Mouse (Mus musculus) limb, embryonic 12.5 days (tissue): Measurements from ENCODE around the gene Oas1c. TPM values are rescaled to one million over a fixed set of nuclear protein-coding genes. Genes with fewer than 3 reads are reported as not detected.

Source experiments
- ATAC-seq: fragments of 200-750 bp; cut with Nextera tagmentation; 2 replicates; pipeline ENCODE4 v1.8.0; 2017; ENCODE audit warnings: low read depth, moderate TSS enrichment; ENCODE audit not compliant: insufficient number of reproducible peaks, insufficient read depth, low FRiP score, low TSS enrichment
- H3K27ac ChIP-seq: fragments of 300-500 bp; sonication (generic); 2 replicates; pipeline ENCODE4 v1.5.1; 2016; ENCODE audit warnings: mild to moderate bottlenecking, moderate library complexity
- H3K27me3 ChIP-seq: fragments of 300-500 bp; sonication (generic); 2 replicates; pipeline ENCODE4 v1.6.1; 2016; ENCODE audit warnings: mild to moderate bottlenecking, moderate library complexity
- H3K36me3 ChIP-seq: fragments of 300-500 bp; sonication (generic); 2 replicates; pipeline ENCODE4 v1.6.1; 2016; ENCODE audit warnings: mild to moderate bottlenecking, moderate library complexity
- H3K4me1 ChIP-seq: fragments of 300-500 bp; sonication (generic); replicated peaks from 2 replicates; pipeline ENCODE4 v1.6.1; 2016
- H3K4me2 ChIP-seq: fragments of 300-500 bp; sonication (generic); 2 replicates; pipeline ENCODE4 v1.6.1; 2016; ENCODE audit warnings: mild to moderate bottlenecking, moderate library complexity
- H3K4me3 ChIP-seq: fragments of 300-500 bp; sonication (generic); replicated peaks from 2 replicates; pipeline ENCODE4 v1.5.1; 2016; ENCODE audit warnings: mild to moderate bottlenecking
- H3K9ac ChIP-seq: fragments of 300-500 bp; sonication (generic); replicated peaks from 2 replicates; pipeline ENCODE4 v1.6.1; 2016; ENCODE audit warnings: mild to moderate bottlenecking, moderate library complexity
- H3K9me3 ChIP-seq: fragments of 300-500 bp; sonication (generic); 2 replicates; pipeline ENCODE4 v1.6.1; 2016; ENCODE audit warnings: mild to moderate bottlenecking, moderate library complexity
- WGBS: fragments of 180-500 bp; shearing (Covaris S2); methylation state at CpG from one replicate; pipeline ENCODE4 v1.1.7; 2016; 5-methylcytosine and 5-hydroxymethylcytosine counted together
- polyA plus RNA-seq: library from polyadenylated mRNA; unstranded; fragments of >200 nt; fragmentation: Nextera tagmentation; extraction: Ambion mirVana; gene quantifications from 2 replicates; pipeline ENCODE4 v1.2.1, GENCODE M21; 2016

Oas1c gene
- polyA plus RNA-seq, 1 experiment from 2014 or later = 0.51 TPM

DNA sequence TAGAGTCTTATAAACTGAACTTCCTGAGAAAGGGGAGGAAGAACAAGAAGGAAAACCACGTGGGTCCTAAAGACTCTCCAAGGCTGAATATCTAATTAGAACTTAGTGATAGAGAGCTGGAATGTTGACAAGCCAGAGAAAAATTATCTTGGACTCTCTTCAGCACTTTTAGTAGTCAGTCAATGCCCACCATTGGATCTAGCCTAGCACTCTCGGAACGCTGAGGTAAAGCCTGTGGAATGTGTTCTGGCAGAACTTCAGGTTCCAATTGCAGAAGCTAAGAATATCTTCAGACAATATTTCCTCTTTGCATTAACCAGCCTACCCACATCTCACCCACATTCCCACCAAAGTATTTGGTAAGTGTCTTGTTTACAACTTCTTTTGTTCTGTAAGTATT is 32.4 kb downstream of the Oas1c start:
- WGBS = 54% methylated on average over 3 of the region's 3 CpGs
- no peak overlapping the region for H3K27ac ChIP-seq
- no peaks in the 10 kb centered on the region for H3K36me3 ChIP-seq
- no peak for ATAC-seq
- H3K4me3 ChIP-seq = no peak overlapping the region
- no peaks in the 10 kb centered on the region; the same call in 1 of the 2 replicates for H3K4me1 ChIP-seq
- no peaks in the 10 kb centered on the region for H3K9me3 ChIP-seq
- no peak overlapping the region for H3K4me2 ChIP-seq
- H3K9ac ChIP-seq = no peak overlapping the region
- H3K27me3 ChIP-seq = no peaks in the 10 kb centered on the region

DNA sequence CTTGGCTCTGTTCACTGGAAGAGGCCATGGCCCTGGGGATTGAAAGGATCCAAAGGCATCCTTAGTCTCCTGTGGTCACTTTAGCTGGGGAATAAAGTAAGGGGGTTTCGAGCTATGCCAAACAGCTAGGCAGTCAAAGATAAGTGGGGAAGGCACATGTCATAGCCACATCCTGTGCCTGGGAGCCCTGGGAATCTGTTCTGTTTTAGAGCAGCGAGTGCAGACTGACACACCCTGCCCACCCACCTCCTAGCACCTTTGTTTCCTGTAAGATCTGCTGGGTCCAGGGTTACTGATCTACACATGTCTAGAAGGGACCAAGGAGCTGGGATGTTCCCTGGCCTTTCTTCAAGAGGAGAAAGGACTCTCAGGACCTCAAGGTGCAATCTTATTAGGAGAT is 33.4 kb downstream of the Oas1c start:
- Histone ChIP-seq H3K27me3 (no peaks in the 10 kb centered on the region), H3K4me2 (no peak overlapping the region), H3K9ac (no peak overlapping the region), H3K4me3 (no peak overlapping the region), H3K4me1 (no peaks in the 10 kb centered on the region; the same call in 1 of the 2 replicates), H3K27ac (no peak overlapping the region), H3K36me3 (no peaks in the 10 kb centered on the region), H3K9me3 (no peaks in the 10 kb centered on the region)
- ATAC-seq = no peak
- 70% methylated on average over 2 of the region's 2 CpGs for WGBS

DNA sequence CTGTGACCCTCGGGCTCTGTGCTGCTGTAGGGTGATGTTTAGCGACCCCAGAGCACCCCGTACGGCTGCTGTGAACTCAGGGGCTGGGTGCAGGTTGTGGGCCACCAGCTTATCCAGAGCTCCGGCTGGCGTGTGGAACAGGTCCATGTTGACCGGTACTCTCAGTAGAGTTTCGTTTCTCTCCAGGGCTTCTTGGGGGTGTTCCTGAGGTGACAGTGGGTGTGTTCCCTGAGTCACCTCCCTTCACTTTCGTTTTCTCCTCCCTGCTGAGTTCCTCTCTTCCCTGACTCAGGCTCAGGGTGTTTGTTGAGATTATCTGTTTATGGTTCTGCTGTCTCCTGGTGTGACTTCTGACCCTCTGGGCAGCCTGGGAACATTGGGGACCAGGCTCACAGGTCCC is 34.8 kb downstream of the Oas1c start, which contains the start of gene Oas3:
TSS of gene Oas3 (minus strand) at position 184 of the 400 bp plus-strand sequence.
- ATAC-seq = no peak
- Histone ChIP-seq H3K36me3 (no peaks in the 10 kb centered on the region), H3K27me3 (no peaks in the 10 kb centered on the region), H3K9ac (no peak within 1 kb of the TSS), H3K4me2 (no peak within 1 kb of the TSS), H3K4me1 (no peaks in the 10 kb centered on the region; the same call in 1 of the 2 replicates), H3K9me3 (no peaks in the 10 kb centered on the region), H3K27ac (no peak within 1 kb of the TSS), H3K4me3 (no peak within 1 kb of the TSS)
- 75% methylated on average over 9 of the region's 9 CpGs for WGBS

DNA sequence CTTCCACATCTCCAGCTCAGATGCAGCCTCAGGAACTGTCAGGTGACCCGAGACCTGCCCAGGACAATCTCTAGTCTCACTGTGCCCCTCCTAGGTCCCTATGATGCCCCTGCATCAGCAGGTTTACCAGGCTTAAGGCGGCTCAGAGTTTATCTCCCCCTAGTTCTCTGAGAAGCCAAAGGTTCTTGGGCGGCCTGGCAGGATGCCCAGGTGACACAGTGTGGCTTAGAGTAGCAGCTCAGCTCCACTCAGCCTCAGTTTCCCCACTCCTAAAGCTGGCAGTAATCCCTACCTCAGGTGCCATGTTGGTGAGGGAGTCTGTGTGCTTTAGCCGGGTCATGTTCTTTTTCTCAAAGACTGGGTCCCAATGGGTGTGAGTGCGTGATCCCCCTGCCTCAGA is 35.5 kb downstream of the Oas1c start:
- no peak overlapping the region for H3K4me2 ChIP-seq
- WGBS = 70% methylated on average over 5 of the region's 5 CpGs
- ATAC-seq = no peak

DNA sequence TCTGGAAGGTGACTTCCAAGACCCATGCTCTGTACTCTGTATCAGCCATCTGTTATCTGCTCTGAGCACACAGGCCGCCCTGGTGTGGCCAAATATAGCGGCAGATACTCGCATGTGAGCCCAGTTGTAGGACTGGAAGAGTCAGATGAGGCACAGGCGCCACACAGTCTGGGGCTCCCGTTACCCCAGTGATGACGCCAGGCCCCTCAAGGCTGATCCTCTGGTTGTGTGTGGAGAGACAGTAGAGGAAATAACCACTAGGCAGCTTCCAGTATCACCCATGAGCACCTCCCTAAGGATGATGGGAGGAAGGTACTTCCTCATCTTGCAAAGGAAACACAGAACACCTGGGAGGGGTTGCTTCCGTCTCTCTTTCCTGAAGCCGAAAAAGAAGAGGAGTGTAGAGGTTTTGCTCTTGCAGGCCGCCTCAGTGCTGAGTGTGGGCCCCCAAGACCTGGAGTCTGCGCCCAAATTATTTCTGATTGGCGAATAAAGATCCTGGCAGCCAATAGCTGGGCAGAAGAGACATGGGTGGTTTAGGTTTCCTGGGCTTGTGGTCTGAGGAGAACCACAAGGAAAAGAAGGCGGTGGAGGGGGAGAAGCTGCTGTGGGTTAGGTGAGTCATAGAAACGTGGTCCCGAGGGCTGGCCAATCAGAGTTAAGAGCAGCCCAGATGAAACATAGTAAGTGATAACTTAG is 36.9 kb downstream of the Oas1c start:
- no peaks in the 10 kb centered on the region for H3K9me3 ChIP-seq
- H3K4me3 ChIP-seq = no peak overlapping the region
- no peaks in the 10 kb centered on the region for H3K27me3 ChIP-seq
- no peak overlapping the region for H3K4me2 ChIP-seq
- WGBS = 79% methylated on average over 14 of the region's 14 CpGs
- no peaks in the 10 kb centered on the region; the same call in 1 of the 2 replicates for H3K4me1 ChIP-seq
- H3K27ac ChIP-seq = no peak overlapping the region
- H3K9ac ChIP-seq = no peak overlapping the region
- ATAC-seq = no peak
- no peaks in the 10 kb centered on the region for H3K36me3 ChIP-seq

More for the DNA sequence above, 35.5 kb downstream of the Oas1c start:
- Histone ChIP-seq H3K4me1 (no peaks in the 10 kb centered on the region; the same call in 1 of the 2 replicates), H3K36me3 (no peaks in the 10 kb centered on the region), H3K27ac (no peak overlapping the region), H3K4me3 (no peak overlapping the region), H3K9ac (no peak overlapping the region), H3K9me3 (no peaks in the 10 kb centered on the region), H3K27me3 (no peaks in the 10 kb centered on the region)

DNA sequence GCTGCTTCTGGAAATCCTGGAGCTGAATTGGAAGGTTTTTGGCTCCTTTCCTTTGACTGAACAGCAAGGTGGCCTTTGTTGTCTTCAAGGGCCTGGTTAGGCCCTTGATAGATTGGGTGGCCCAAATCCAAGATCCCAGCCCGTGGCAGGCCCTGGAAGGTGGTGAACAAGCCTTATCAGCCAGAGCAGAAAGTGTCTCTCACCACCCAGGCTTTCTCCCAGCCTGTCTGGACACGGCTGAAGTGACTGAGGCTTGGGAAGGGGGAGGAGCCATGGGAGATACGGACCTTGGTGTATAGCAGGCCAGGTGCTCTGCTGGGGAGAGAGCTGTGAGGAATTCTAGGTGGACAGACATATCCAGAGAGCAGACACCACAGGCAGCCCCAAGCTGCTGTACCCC is 42.9 kb downstream of the Oas1c start:
- Histone ChIP-seq H3K36me3 (no peaks in the 10 kb centered on the region), H3K27me3 (0 out of 2 replicates have a peak, but pooled peaks cover 2% of the 10 kb centered on the region), H3K9ac (no peak overlapping the region), H3K9me3 (no peaks in the 10 kb centered on the region), H3K4me1 (no peaks in the 10 kb centered on the region), H3K27ac (no peak overlapping the region), H3K4me3 (no peak overlapping the region), H3K4me2 (no peak overlapping the region)
- 71% methylated on average over 3 of the region's 3 CpGs for WGBS
- no peak for ATAC-seq

DNA sequence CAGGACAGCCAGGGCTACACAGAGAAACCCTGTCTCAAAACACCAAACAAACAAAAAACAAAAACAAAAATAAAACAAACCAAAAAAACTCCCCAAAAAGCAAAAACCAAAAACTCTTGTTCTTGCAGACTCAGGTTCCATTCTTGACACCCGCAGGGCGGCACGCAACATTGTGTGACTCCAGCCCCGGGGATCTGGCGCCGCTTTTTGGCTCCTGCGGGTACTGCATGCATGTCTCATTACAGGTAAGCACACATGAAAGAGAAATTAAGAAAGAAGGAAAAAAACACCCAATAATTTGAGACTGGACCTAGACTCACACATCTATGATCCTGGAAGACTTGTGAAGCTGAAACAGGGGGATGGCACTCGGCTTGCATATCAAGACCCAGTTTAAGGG is 47.3 kb downstream of the Oas1c start:
- H3K9ac ChIP-seq = no peak overlapping the region
- no peak overlapping the region for H3K4me3 ChIP-seq
- H3K27me3 ChIP-seq = peaks cover 11% of the 10 kb centered on the region; the same call in 1 of the 2 replicates
- WGBS = 71% methylated on average over 8 of the region's 8 CpGs
- no peak overlapping the region for H3K4me2 ChIP-seq
- H3K36me3 ChIP-seq = no peaks in the 10 kb centered on the region
- H3K9me3 ChIP-seq = no peaks in the 10 kb centered on the region
- ATAC-seq = no peak
- H3K27ac ChIP-seq = no peak overlapping the region
- H3K4me1 ChIP-seq = no peaks in the 10 kb centered on the region

DNA sequence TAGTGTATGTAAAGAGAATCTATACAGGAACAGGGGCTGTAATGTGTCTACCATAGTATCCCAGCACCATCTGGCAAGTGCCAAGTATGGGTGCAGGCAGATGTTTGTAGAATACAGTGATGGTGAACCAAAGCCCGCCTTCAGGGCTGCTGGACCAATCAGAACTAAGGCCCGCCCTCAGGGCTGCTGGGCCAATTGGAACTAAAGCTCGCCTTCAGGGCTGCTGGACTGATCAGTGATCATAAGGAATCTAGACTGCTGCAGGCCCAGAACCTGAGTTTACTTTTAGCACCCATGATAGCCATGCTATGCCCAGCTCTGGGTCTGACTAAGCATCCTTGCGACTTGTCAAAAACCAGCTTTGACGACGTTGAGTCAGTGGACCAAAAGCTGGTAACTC is 50.4 kb downstream of the Oas1c start:
- H3K27me3 ChIP-seq = peaks cover 24% of the 10 kb centered on the region; the same call in 1 of the 2 replicates
- no peak for ATAC-seq
- 21% methylated on average over 6 of the region's 6 CpGs for WGBS
- no peak overlapping the region for H3K27ac ChIP-seq
- no peaks in the 10 kb centered on the region for H3K4me1 ChIP-seq
- no peak overlapping the region for H3K4me2 ChIP-seq
- no peak overlapping the region for H3K9ac ChIP-seq
- H3K9me3 ChIP-seq = no peaks in the 10 kb centered on the region
- no peak overlapping the region for H3K4me3 ChIP-seq
- H3K36me3 ChIP-seq = no peaks in the 10 kb centered on the region

DNA sequence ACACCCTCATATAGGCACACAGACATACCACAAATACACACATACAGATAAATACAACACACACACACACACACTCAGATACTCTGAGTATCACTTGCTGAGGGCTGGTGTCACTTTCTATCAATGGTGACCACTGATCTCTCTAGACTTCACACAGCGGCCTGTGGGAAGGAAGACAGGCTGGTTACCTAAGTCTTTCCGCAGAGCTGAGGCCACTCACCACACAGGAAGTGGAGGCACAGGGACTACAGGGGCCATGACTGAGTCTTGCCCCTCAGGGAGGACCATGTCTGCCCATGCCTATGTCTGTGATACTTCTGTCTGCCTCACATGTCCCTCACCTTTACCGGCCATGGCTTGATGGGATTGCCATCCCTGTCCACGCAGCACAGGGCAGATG is 58.1 kb downstream of the Oas1c start:
- Histone ChIP-seq H3K4me3 (no peak overlapping the region), H3K4me1 (no peaks in the 10 kb centered on the region), H3K27ac (no peak overlapping the region), H3K36me3 (no peaks in the 10 kb centered on the region), H3K27me3 (peaks cover 17% of the 10 kb centered on the region; the same call in 1 of the 2 replicates), H3K9me3 (no peaks in the 10 kb centered on the region), H3K4me2 (no peak overlapping the region), H3K9ac (no peak overlapping the region)
- ATAC-seq = no peak
- WGBS = 93% methylated on average over 4 of the region's 4 CpGs

DNA sequence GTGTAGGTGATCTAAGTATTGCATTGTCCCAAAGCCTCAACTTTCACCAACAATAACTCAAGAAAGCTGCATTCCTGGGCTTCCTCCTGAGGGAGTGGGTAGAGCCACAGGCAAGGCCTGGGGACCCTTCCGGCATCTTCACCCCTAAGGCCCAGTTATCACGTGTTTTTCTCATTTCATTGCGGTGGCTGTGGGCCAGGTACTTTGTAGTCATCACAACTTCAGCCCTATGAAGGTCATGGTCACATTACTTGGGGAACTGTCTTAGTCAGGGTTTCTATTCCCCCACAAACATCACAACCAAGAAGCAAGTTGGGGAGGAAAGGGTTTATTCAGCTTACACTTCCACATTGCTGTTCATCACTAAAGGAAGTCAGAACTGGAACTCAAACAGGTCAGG is 59.5 kb downstream of the Oas1c start:
- Histone ChIP-seq H3K36me3 (no peaks in the 10 kb centered on the region), H3K9me3 (no peaks in the 10 kb centered on the region), H3K4me1 (no peaks in the 10 kb centered on the region), H3K27ac (no peak overlapping the region), H3K4me3 (no peak overlapping the region), H3K27me3 (0 out of 2 replicates have a peak, but pooled peaks cover 8% of the 10 kb centered on the region), H3K9ac (no peak overlapping the region), H3K4me2 (no peak overlapping the region)
- WGBS = 88% methylated on average over 3 of the region's 3 CpGs
- ATAC-seq = no peak

DNA sequence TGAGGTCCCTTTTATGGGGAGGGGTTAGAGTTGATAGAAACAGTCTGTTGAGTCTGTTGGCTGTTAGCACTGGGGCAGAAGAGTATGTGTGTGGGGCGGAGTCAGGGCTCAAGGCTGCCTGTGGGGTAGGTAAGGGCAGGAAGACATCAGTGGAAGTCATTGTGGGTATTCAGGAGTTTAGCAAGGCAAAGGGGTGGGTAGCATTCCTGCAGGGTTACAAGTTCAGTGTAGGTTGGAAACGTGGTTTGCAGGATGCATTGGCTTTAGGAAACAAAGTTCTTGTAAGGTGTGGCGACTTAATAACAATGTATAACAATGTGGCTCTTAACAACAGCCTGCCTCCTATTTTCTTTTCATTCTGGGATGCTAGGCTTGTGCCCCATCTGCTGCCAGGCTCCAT is 61.1 kb downstream of the Oas1c start:
- Histone ChIP-seq H3K36me3 (no peaks in the 10 kb centered on the region), H3K4me1 (no peaks in the 10 kb centered on the region), H3K9ac (no peak overlapping the region), H3K4me2 (no peak overlapping the region), H3K27ac (no peak overlapping the region), H3K27me3 (0 out of 2 replicates have a peak, but pooled peaks cover 8% of the 10 kb centered on the region), H3K9me3 (no peaks in the 10 kb centered on the region), H3K4me3 (no peak overlapping the region)
- ATAC-seq = no peak
- WGBS = 74% methylated on average over 3 of the region's 3 CpGs
